Mouse (Mus musculus): ENCODE results near the gene Pkhd1. TPM values are rescaled to one million over a fixed set of nuclear protein-coding genes. Genes with fewer than 3 reads are reported as not detected.

The Pkhd1 gene
- 0.33 and 0.40 TPM in 2 replicates for polyA plus RNA-seq (2015; fragmentation: Nextera tagmentation; extraction: Ambion mirVana)

DNA sequence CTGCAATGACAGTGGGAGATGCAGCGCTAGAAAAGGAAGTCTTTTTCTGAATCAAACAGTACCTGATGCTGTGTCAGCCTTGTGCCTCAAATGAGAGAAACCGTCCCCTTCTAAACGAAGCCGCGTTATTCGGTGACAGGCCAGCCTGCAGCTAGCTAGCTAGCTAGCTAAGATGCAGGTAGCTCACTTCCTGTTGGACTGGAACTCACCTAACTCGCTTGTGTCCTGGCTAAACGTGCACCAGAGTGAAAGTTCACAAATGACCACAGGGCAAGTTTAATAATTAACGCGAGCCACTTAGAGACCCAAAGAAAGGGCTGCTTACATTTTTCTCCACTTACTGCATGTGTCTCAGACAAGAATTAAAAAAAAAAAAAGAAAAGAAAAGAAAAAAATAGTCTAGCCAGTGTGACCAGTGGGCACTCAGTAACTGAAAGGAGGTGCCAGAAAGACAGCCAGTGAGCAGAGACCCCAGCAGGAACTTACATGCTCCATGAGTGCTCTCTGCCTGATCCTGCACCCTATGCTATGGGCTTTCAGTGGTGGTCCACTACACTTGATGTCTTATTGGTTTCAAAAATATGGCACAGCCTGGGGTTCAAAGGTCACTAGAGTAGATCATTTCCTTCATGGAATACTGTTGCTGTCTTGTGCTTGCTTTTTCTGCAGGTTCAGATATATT is at the start of gene Pkhd1:
Gene Pkhd1, minus strand, starts transcription at position 216 of the 682 bp plus-strand sequence.
- Histone ChIP-seq H3K4me1 (ENCODE audit: insufficient read depth, low read depth, low read length) (no peaks in the 10 kb centered on the region), H3K9ac (replicated peaks; ENCODE audit: low read depth) (no peak within 1 kb of the TSS), H3K27me3 (replicated peaks; ENCODE audit: insufficient read depth, low read length) (no peaks in the 10 kb centered on the region), H3K4me2 (replicated peaks; ENCODE audit: low read depth, low read length) (peak within 1 kb of the TSS; percentile 38), H3K4me3 (ENCODE audit: low read depth, low read length) (no peak within 1 kb of the TSS), H3K9me3 (ENCODE audit: low read length) (no peaks in the 10 kb centered on the region), H3K36me3 (ENCODE audit: insufficient read depth, low read length) (no peaks in the 10 kb centered on the region), H3K27ac (ENCODE audit: low read length) (no peak within 1 kb of the TSS)
- no peak for TF ChIP-seq CTCF (IDR thresholded peaks at IDR 0.05)
- TF ChIP-seq EP300 (IDR thresholded peaks at IDR 0.05) = no peak
- ATAC-seq (peak; percentile 80), DNase-seq (ENCODE audit: low spot score) (peak; percentile 79)
- WGBS = 45% methylated on average over 10 of the region's 10 CpGs

GRCm38 (mm10) chr1:20667567-20667966 is 49.7 kb upstream of the Pkhd1 start:
- H3K4me3 ChIP-seq (ENCODE audit: low read depth, low read length) = no peak overlapping the region
- no peak overlapping the region for H3K4me2 ChIP-seq (replicated peaks; ENCODE audit: low read depth, low read length)
- WGBS = 68% methylated on average over 7 of the region's 7 CpGs
- TF ChIP-seq EP300 (IDR thresholded peaks at IDR 0.05) (no peak), CTCF (IDR thresholded peaks at IDR 0.05) (no peak)
- no peaks in the 10 kb centered on the region for H3K36me3 ChIP-seq (ENCODE audit: insufficient read depth, low read length)
- ATAC-seq (no peak), DNase-seq (ENCODE audit: low spot score) (no peak)
- no peak overlapping the region for H3K9ac ChIP-seq (replicated peaks; ENCODE audit: low read depth)
- H3K27me3 ChIP-seq (replicated peaks; ENCODE audit: insufficient read depth, low read length) = no peaks in the 10 kb centered on the region
- no peaks in the 10 kb centered on the region for H3K9me3 ChIP-seq (ENCODE audit: low read length)
- H3K4me1 ChIP-seq (ENCODE audit: insufficient read depth, low read depth, low read length) = no peaks in the 10 kb centered on the region
- H3K27ac ChIP-seq (ENCODE audit: low read length) = no peak overlapping the region

DNA sequence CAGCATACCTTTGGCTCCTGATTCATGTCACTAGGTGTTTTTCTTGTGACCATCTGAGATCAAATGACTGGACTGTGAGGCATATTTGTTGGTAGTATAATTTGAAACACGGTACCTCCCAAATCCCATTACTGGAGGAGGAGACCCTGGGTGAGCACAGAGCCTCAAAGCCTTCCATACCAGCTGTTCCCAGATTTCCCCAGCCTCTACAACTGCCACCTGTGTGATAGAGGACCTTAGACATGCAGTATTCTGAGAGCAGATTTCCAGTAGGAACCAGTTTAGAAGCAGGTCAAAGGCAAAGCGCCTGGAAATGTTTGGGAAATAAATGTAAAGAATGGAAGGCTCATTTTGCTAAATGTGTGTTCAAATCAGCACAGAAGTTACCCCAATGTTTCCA is 48.4 kb upstream of the Pkhd1 start:
- TF ChIP-seq CTCF (IDR thresholded peaks at IDR 0.05) = no peak
- TF ChIP-seq EP300 (IDR thresholded peaks at IDR 0.05) = no peak
- H3K27me3 ChIP-seq (replicated peaks; ENCODE audit: insufficient read depth, low read length) = no peaks in the 10 kb centered on the region
- no peak for DNase-seq (ENCODE audit: low spot score)
- no peaks in the 10 kb centered on the region for H3K36me3 ChIP-seq (ENCODE audit: insufficient read depth, low read length)
- no peak overlapping the region for H3K27ac ChIP-seq (ENCODE audit: low read length)
- H3K4me2 ChIP-seq (replicated peaks; ENCODE audit: low read depth, low read length) = no peak overlapping the region
- 86% methylated on average over 2 of the region's 2 CpGs for WGBS
- no peak overlapping the region for H3K9ac ChIP-seq (replicated peaks; ENCODE audit: low read depth)
- no peaks in the 10 kb centered on the region for H3K9me3 ChIP-seq (ENCODE audit: low read length)
- no peak overlapping the region for H3K4me3 ChIP-seq (ENCODE audit: low read depth, low read length)
- ATAC-seq = no peak
- no peaks in the 10 kb centered on the region for H3K4me1 ChIP-seq (ENCODE audit: insufficient read depth, low read depth, low read length)

GRCm38 (mm10) chr1:20655085-20655484 is 37.2 kb upstream of the Pkhd1 start:
- H3K9me3 ChIP-seq (ENCODE audit: low read length) = no peaks in the 10 kb centered on the region
- H3K4me3 ChIP-seq (ENCODE audit: low read depth, low read length) = no peak overlapping the region
- no peaks in the 10 kb centered on the region for H3K4me1 ChIP-seq (ENCODE audit: insufficient read depth, low read depth, low read length)
- no peak overlapping the region for H3K9ac ChIP-seq (replicated peaks; ENCODE audit: low read depth)
- no peak for TF ChIP-seq EP300 (IDR thresholded peaks at IDR 0.05)
- H3K4me2 ChIP-seq (replicated peaks; ENCODE audit: low read depth, low read length) = no peak overlapping the region
- no peaks in the 10 kb centered on the region for H3K27me3 ChIP-seq (replicated peaks; ENCODE audit: insufficient read depth, low read length)
- 39% methylated on average over 5 of the region's 5 CpGs for WGBS
- no peak for DNase-seq (ENCODE audit: low spot score)
- no peak overlapping the region for H3K27ac ChIP-seq (ENCODE audit: low read length)
- ATAC-seq = no peak
- no peaks in the 10 kb centered on the region for H3K36me3 ChIP-seq (ENCODE audit: insufficient read depth, low read length)

DNA sequence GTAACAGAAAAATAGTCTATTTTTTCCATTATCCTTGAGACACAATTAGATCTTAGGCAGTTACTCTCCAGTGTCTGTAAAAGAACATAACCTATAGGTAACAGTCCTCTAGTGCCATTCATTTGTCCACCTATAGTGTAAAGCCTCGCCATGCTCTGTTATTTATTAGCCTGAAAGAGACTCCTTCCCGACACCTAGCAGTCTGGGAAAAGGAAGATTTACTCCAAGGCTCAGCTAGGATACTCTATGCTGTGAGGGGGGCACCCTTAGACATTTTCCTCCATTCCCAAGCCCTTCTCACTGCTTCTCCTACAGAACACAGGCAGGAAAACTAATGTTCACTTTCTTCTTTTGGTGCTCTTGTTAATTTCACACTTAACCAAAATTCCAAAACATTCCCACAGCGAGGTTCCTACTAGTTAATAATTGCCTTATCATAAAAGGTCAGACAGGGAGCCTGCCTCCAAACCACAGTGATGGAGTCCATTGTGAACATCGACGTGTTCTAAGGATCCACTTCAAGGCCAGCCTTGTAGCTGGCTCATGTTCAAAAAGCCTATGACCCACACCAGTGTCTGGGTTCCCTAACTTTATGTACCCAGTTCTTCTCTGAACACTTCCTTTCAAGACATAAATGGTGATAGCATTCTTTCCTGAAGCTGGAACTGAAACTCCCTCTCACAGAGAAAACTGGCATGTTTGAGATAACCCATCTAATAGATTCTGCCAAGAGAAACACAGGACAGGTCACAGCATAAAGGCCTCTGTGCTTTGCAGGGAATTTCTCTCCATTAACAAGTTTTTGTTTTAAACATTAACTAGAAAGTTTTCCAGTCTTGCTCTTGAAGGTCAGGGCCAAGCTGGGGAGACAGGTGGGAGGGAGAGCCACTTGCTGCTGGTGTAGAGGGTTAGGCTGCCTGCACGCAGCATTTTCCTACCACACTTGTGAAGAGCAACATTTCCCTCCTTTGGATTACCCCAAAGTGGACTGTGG is 35.9 kb upstream of the Pkhd1 start:
- H3K9ac ChIP-seq (replicated peaks; ENCODE audit: low read depth) = no peak overlapping the region
- DNase-seq (ENCODE audit: low spot score) = no peak
- no peaks in the 10 kb centered on the region for H3K36me3 ChIP-seq (ENCODE audit: insufficient read depth, low read length)
- TF ChIP-seq EP300 (IDR thresholded peaks at IDR 0.05) = no peak
- TF ChIP-seq CTCF (IDR thresholded peaks at IDR 0.05) = no peak
- H3K4me3 ChIP-seq (ENCODE audit: low read depth, low read length) = no peak overlapping the region
- H3K9me3 ChIP-seq (ENCODE audit: low read length) = no peaks in the 10 kb centered on the region
- no peak overlapping the region for H3K27ac ChIP-seq (ENCODE audit: low read length)
- H3K27me3 ChIP-seq (replicated peaks; ENCODE audit: insufficient read depth, low read length) = no peaks in the 10 kb centered on the region
- no peak overlapping the region for H3K4me2 ChIP-seq (replicated peaks; ENCODE audit: low read depth, low read length)
- no peak for ATAC-seq
- H3K4me1 ChIP-seq (ENCODE audit: insufficient read depth, low read depth, low read length) = no peaks in the 10 kb centered on the region
- 37% methylated on average over 6 of the region's 6 CpGs for WGBS

DNA sequence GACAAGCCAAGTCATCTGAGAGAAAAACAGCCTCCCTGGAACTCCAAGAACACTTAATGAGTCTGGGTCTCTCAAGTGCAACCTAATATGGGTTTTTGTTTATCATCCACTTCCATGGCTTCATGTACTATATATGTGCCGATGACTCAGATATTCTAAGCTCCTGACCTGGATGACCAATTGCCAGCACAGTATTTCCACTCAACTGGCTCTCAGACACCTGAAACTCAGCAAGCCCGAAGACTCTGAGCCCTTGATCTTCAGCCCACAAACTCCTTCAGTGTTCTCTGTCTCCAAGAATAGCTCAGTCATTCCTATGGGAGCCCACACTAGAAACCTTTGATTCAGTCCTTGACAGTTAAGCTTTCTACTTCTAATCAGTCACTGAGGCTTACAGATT is 17.0 kb upstream of the Pkhd1 start:
- H3K4me3 ChIP-seq (ENCODE audit: low read depth, low read length) = no peak overlapping the region
- no peak overlapping the region for H3K4me2 ChIP-seq (replicated peaks; ENCODE audit: low read depth, low read length)
- no peaks in the 10 kb centered on the region for H3K36me3 ChIP-seq (ENCODE audit: insufficient read depth, low read length)
- H3K27me3 ChIP-seq (replicated peaks; ENCODE audit: insufficient read depth, low read length) = no peaks in the 10 kb centered on the region
- H3K9ac ChIP-seq (replicated peaks; ENCODE audit: low read depth) = no peak overlapping the region
- no peaks in the 10 kb centered on the region for H3K9me3 ChIP-seq (ENCODE audit: low read length)
- ATAC-seq (no peak), DNase-seq (ENCODE audit: low spot score) (no peak)
- no peaks in the 10 kb centered on the region for H3K4me1 ChIP-seq (ENCODE audit: insufficient read depth, low read depth, low read length)
- no peak overlapping the region for H3K27ac ChIP-seq (ENCODE audit: low read length)
- 64% methylated on average over 2 of the region's 2 CpGs for WGBS
- no peak for TF ChIP-seq CTCF (IDR thresholded peaks at IDR 0.05)

All from lung, postnatal 0 days (tissue).